Mouse (Mus musculus): ENCODE measurements at regions not wholly inside any gene's neighbourhood (a gene's known extent, or its start where the extent isn't known, plus 50 kb on each side); places are given as distances from the start of the nearest gene placed in this dataset.

DNA sequence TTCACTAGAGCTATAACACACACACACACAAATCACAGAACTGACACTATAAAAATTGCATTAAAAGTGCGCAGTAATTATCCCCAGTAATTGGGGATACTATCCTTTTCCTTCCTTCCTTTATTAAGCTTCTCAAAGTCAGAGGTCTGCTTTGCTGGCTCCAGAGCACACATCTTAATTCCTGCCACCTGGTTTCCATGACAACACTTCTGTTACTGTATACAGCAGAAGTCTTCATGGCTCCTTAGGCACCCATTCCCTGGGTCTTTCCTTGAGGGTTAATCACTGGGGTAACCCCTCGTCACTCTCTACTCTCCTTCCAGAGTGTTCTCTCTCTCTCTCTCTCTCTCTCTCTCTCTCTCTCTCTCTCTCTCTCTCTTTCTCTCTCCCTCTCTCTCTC lies 153.6 kb upstream of the Tas2r134 start:
- Histone ChIP-seq H3K4me1 (replicated peaks; ENCODE audit: control insufficient read depth, insufficient read depth, low read length) (no peaks in the 10 kb centered on the region), H3K36me3 (ENCODE audit: control insufficient read depth, insufficient read depth, low read length) (no peaks in the 10 kb centered on the region), H3K27me3 (ENCODE audit: control insufficient read depth, insufficient read depth, low read length) (no peaks in the 10 kb centered on the region), H3K4me3 (ENCODE audit: control insufficient read depth, insufficient read depth, low read length) (no peak overlapping the region), H3K27ac (ENCODE audit: control insufficient read depth, insufficient read depth, low read length) (no peak overlapping the region)
- no peak for TF ChIP-seq CTCF (IDR thresholded peaks at IDR 0.05; ENCODE audit: borderline replicate concordance, control insufficient read depth, extremely low read depth, insufficient read depth, low read length, poor library complexity)
- TF ChIP-seq POLR2A (IDR thresholded peaks at IDR 0.05; ENCODE audit: control insufficient read depth, extremely low read depth, insufficient read depth, low read length, poor library complexity), result no peak
- WGBS, result 97% methylated on average over 2 of the region's 2 CpGs
- no peak for DNase-seq

DNA sequence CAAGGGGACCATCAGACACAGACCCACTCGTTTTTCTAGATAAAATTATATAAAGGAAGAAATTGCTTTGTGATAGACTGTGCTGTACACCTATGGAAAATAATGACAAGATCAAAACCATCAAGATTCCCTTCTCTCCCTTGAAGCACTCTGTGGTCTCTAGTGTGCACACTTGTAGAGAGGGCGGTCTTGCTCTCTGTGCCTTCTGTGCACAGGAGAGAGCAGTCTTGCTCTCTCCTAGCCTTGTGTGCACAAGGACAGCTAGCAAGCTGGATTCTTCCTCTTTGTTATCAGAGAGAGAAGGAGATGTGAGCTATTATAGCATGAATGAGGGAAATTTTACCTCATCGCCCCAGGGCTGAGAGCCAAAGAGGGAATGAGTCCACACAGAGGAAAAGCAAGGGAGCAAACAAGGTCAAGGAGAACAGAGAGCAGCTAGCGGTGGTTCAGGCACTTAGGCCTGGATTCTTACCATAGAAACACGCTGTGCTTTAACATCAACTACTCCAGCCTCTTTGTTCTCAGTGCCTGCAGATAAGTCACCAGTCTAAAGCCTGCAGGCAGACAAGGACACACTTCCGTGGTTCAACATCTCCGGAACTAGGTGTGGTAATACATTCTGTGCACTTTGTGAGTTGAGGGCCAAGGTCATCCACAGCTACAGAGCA lies 160.2 kb upstream of the Tas2r134 start:
- WGBS, result 94% methylated on average over 7 of the region's 7 CpGs
- TF ChIP-seq POLR2A (IDR thresholded peaks at IDR 0.05; ENCODE audit: control insufficient read depth, extremely low read depth, insufficient read depth, low read length, poor library complexity) (no peak), CTCF (IDR thresholded peaks at IDR 0.05; ENCODE audit: borderline replicate concordance, control insufficient read depth, extremely low read depth, insufficient read depth, low read length, poor library complexity) (no peak)
- Histone ChIP-seq H3K36me3 (ENCODE audit: control insufficient read depth, insufficient read depth, low read length) (no peaks in the 10 kb centered on the region), H3K27ac (ENCODE audit: control insufficient read depth, insufficient read depth, low read length) (no peak overlapping the region), H3K4me3 (ENCODE audit: control insufficient read depth, insufficient read depth, low read length) (no peak overlapping the region), H3K27me3 (ENCODE audit: control insufficient read depth, insufficient read depth, low read length) (no peaks in the 10 kb centered on the region), H3K4me1 (replicated peaks; ENCODE audit: control insufficient read depth, insufficient read depth, low read length) (no peaks in the 10 kb centered on the region)
- DNase-seq, result no peak

DNA sequence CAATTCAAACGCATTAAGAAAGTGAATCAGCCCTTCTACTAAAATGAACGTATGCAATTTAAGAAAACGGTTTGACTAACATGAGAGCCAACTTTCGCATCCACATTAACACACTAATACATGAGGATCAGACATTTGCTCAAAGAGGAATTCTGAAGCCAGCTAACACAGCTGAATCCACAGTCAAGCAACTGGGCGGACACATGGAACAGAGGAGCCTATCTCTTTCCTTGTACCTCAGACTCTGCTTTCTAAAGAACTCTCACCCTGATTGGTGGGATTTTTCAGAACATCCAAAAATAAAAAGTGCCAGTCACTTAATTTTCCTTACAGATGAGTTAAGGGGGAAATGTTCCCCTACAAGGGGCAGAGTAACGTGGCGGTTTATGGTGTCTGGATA lies 161.3 kb upstream of the Tas2r134 start:
- H3K27ac ChIP-seq (ENCODE audit: control insufficient read depth, insufficient read depth, low read length), result no peak overlapping the region
- H3K27me3 ChIP-seq (ENCODE audit: control insufficient read depth, insufficient read depth, low read length), result no peaks in the 10 kb centered on the region
- 94% methylated on average over 7 of the region's 7 CpGs for WGBS
- no peak for TF ChIP-seq POLR2A (IDR thresholded peaks at IDR 0.05; ENCODE audit: control insufficient read depth, extremely low read depth, insufficient read depth, low read length, poor library complexity)
- TF ChIP-seq CTCF (IDR thresholded peaks at IDR 0.05; ENCODE audit: borderline replicate concordance, control insufficient read depth, extremely low read depth, insufficient read depth, low read length, poor library complexity), result no peak
- no peak for DNase-seq
- H3K4me1 ChIP-seq (replicated peaks; ENCODE audit: control insufficient read depth, insufficient read depth, low read length), result no peaks in the 10 kb centered on the region
- no peak overlapping the region for H3K4me3 ChIP-seq (ENCODE audit: control insufficient read depth, insufficient read depth, low read length)
- no peaks in the 10 kb centered on the region for H3K36me3 ChIP-seq (ENCODE audit: control insufficient read depth, insufficient read depth, low read length)

DNA sequence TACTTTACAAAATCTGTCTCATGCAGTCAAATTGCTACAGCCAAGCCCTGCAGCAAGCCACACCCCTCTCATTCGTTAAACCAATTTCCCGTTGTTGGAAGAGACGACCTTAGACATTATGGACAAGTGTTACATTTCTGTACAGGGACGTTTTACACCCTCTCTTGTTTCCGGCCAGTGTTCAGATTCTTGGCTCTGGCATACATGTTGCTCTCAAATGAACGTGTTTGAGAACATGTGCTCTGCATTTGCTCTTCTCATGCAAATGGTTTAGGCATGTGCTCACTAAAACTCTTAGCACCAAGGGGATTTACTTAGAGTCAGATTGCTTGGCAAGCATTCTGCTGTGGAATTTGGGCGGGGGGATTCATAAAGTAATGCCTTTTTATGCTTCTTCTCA lies 161.7 kb upstream of the Tas2r134 start:
- TF ChIP-seq POLR2A (IDR thresholded peaks at IDR 0.05; ENCODE audit: control insufficient read depth, extremely low read depth, insufficient read depth, low read length, poor library complexity), result no peak
- no peak for TF ChIP-seq CTCF (IDR thresholded peaks at IDR 0.05; ENCODE audit: borderline replicate concordance, control insufficient read depth, extremely low read depth, insufficient read depth, low read length, poor library complexity)
- 89% methylated on average over 7 of the region's 7 CpGs for WGBS
- H3K36me3 ChIP-seq (ENCODE audit: control insufficient read depth, insufficient read depth, low read length), result no peaks in the 10 kb centered on the region
- H3K4me3 ChIP-seq (ENCODE audit: control insufficient read depth, insufficient read depth, low read length), result no peak overlapping the region
- H3K27ac ChIP-seq (ENCODE audit: control insufficient read depth, insufficient read depth, low read length), result no peak overlapping the region
- H3K4me1 ChIP-seq (replicated peaks; ENCODE audit: control insufficient read depth, insufficient read depth, low read length), result no peaks in the 10 kb centered on the region
- H3K27me3 ChIP-seq (ENCODE audit: control insufficient read depth, insufficient read depth, low read length), result no peaks in the 10 kb centered on the region
- DNase-seq, result no peak

DNA sequence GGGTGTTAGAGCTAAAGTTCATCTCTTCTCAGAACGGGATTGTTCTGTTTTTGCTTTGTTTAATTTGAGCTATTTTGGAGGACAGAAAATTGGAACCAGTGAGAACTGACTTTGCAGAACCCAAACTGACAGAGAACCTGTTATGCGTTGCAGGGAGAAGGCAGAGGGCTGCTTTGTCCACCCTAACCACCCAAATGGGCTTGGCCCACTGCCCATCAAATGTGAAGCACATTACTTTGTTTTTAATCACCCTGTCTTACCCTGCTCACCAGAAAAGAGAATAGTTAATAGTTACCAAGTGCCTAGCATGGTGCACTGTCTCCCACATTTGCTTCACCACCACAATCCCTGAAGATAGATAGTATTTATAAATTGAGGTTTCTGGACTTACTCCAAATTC lies 163.0 kb upstream of the Tas2r134 start:
- H3K27ac ChIP-seq (ENCODE audit: control insufficient read depth, insufficient read depth, low read length), result no peak overlapping the region
- H3K4me3 ChIP-seq (ENCODE audit: control insufficient read depth, insufficient read depth, low read length), result no peak overlapping the region
- no peaks in the 10 kb centered on the region for H3K4me1 ChIP-seq (replicated peaks; ENCODE audit: control insufficient read depth, insufficient read depth, low read length)
- 92% methylated on average over 2 of the region's 2 CpGs for WGBS
- no peak for DNase-seq
- H3K27me3 ChIP-seq (ENCODE audit: control insufficient read depth, insufficient read depth, low read length), result no peaks in the 10 kb centered on the region
- no peak for TF ChIP-seq POLR2A (IDR thresholded peaks at IDR 0.05; ENCODE audit: control insufficient read depth, extremely low read depth, insufficient read depth, low read length, poor library complexity)
- H3K36me3 ChIP-seq (ENCODE audit: control insufficient read depth, insufficient read depth, low read length), result no peaks in the 10 kb centered on the region

DNA sequence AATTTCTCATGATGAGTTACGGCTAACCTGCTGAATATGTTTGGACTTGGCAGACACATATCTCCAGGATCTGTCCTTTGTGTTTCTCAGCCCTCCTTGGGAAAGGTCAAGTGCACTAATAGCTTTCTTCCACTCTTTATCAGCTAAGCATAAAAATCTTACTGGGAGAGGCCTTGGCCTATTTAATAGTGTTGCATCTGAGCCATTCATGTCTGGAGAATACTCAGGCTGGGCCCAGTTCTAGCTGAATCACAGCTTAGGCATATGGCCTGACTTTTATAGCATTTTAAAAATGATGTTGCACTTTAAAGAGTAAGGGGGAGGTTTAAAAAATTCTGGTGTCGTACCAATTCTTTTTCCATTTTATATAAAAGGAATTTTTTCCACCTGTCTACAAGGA lies 166.4 kb upstream of the Tas2r134 start:
- Histone ChIP-seq H3K27me3 (ENCODE audit: control insufficient read depth, insufficient read depth, low read length) (no peaks in the 10 kb centered on the region), H3K4me3 (ENCODE audit: control insufficient read depth, insufficient read depth, low read length) (no peak overlapping the region), H3K36me3 (ENCODE audit: control insufficient read depth, insufficient read depth, low read length) (no peaks in the 10 kb centered on the region), H3K4me1 (replicated peaks; ENCODE audit: control insufficient read depth, insufficient read depth, low read length) (no peaks in the 10 kb centered on the region), H3K27ac (ENCODE audit: control insufficient read depth, insufficient read depth, low read length) (no peak overlapping the region)
- TF ChIP-seq CTCF (IDR thresholded peaks at IDR 0.05; ENCODE audit: borderline replicate concordance, control insufficient read depth, extremely low read depth, insufficient read depth, low read length, poor library complexity) (no peak), POLR2A (IDR thresholded peaks at IDR 0.05; ENCODE audit: control insufficient read depth, extremely low read depth, insufficient read depth, low read length, poor library complexity) (no peak)
- 93% methylated on average over 2 of the region's 2 CpGs for WGBS
- DNase-seq, result no peak

DNA sequence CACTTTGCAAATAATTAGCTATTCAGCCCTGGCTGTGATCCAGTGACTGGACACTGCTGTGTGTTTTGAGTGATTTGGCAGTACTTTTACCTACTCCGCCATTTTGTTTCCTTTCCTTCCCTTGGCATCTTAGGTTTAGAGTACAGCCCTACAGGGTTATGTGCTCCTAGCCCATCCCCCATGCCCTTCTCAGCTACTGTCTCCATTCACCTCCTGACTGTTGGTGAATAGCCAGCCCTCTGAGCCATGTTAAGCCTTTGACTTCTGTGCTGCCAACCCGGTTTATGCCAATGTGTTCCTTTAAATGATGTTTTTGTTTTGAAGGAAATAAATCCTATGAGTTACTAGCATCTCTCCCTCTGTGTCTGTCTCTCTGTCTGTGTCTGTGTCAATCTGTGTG lies 167.8 kb upstream of the Tas2r134 start:
- H3K27me3 ChIP-seq (ENCODE audit: control insufficient read depth, insufficient read depth, low read length), result no peaks in the 10 kb centered on the region
- DNase-seq, result no peak
- no peaks in the 10 kb centered on the region for H3K4me1 ChIP-seq (replicated peaks; ENCODE audit: control insufficient read depth, insufficient read depth, low read length)
- no peak overlapping the region for H3K27ac ChIP-seq (ENCODE audit: control insufficient read depth, insufficient read depth, low read length)
- no peak overlapping the region for H3K4me3 ChIP-seq (ENCODE audit: control insufficient read depth, insufficient read depth, low read length)
- no peak for TF ChIP-seq CTCF (IDR thresholded peaks at IDR 0.05; ENCODE audit: borderline replicate concordance, control insufficient read depth, extremely low read depth, insufficient read depth, low read length, poor library complexity)
- no peak for TF ChIP-seq POLR2A (IDR thresholded peaks at IDR 0.05; ENCODE audit: control insufficient read depth, extremely low read depth, insufficient read depth, low read length, poor library complexity)
- H3K36me3 ChIP-seq (ENCODE audit: control insufficient read depth, insufficient read depth, low read length), result no peaks in the 10 kb centered on the region
- WGBS, result 91% methylated on average over 2 of the region's 2 CpGs

All from thymus, adult 2 months (tissue).